Mouse (Mus musculus): ENCODE results near the gene Elmo1. TPM values are rescaled to one million over a fixed set of nuclear protein-coding genes. Genes with fewer than 3 reads are reported as not detected.
A peak's percentile ranks its signal among the peaks of the same experiment; 100 is the strongest.

Gene Elmo1
- polyA plus RNA-seq, 1 experiment = 1.7 TPM

DNA sequence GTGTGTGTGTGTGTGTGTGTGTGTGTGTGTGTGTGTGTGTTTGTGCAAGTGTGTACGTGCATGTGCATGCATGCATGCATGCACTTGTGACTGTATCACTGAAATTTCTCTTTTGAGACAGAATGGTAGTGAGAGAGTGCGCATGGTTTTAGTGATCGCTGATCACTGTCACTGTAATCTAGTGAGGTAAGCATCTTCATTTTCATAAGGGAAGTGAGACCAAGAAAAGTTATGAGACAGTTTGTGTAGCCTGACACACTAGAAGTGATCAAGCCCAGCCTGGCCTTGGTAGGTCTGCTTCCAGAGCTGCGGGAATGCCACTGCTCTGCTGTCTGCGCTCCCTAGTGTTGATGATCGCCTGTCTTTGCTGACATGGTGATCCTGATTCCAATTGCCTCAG is 122.3 kb downstream of the Elmo1 start:
- H3K27ac ChIP-seq (replicated peaks; ENCODE audit: low read depth, low read length) = no peak overlapping the region
- no peak overlapping the region for H3K4me3 ChIP-seq (ENCODE audit: insufficient read depth, low read depth, low read length)
- H3K4me1 ChIP-seq (ENCODE audit: control insufficient read depth, insufficient read depth, insufficient read length, low read length) = 0 out of 2 replicates have a peak, but pooled peaks cover 4% of the 10 kb centered on the region

DNA sequence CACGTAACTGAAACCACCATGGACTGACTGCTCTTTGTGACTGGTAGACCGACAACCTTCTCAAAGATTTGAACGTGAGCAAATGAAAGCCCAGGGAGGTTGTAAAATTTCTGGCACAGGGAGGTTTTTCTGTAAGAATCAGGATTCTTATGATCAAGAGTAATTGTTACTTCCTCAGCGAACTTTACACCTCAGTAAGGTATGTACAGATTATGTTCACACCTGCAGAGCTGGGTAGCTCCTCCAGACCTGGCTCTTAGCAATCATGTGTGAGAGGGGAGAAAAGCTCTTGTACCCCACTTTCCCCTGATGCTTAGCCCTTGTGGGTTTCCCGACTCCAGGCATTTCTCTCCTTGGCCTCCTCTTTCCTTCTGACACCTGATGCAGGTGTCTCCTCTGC is 123.5 kb downstream of the Elmo1 start:
- Histone ChIP-seq H3K4me3 (ENCODE audit: insufficient read depth, low read depth, low read length) (no peak overlapping the region), H3K27ac (replicated peaks; ENCODE audit: low read depth, low read length) (no peak overlapping the region), H3K4me1 (ENCODE audit: control insufficient read depth, insufficient read depth, insufficient read length, low read length) (no peaks in the 10 kb centered on the region)

DNA sequence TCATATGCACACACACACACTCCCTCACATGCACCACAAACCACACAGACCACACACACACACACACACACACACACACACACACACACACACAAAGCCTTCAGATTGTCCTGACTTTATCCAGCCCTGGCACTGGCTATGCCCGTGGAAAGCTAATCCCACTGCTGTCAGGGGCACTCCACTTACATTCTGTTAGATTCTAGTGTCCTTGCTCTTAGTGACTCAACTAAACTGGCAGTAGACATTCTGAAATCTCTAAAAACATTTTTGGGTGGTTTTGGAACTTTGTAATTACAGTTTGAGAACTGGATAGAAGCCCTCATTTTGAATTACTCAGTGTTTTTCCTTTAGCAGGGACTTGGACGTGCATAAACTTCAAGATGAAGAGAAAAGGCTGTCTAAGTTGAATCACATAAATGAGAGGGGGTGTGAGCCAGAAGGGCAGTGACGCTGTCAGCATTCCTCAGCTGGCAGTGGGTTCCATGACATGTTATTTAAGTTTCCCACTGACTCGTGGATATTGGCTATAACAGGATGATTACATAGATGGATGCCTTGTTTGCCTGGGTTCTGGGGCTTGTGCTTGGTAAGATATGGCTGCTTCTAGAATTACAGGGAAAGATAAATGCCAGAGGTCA is 127.2 kb downstream of the Elmo1 start:
- no peak overlapping the region for H3K4me3 ChIP-seq (ENCODE audit: insufficient read depth, low read depth, low read length)
- H3K27ac ChIP-seq (replicated peaks; ENCODE audit: low read depth, low read length) = no peak overlapping the region
- no peaks in the 10 kb centered on the region for H3K4me1 ChIP-seq (ENCODE audit: control insufficient read depth, insufficient read depth, insufficient read length, low read length)

DNA sequence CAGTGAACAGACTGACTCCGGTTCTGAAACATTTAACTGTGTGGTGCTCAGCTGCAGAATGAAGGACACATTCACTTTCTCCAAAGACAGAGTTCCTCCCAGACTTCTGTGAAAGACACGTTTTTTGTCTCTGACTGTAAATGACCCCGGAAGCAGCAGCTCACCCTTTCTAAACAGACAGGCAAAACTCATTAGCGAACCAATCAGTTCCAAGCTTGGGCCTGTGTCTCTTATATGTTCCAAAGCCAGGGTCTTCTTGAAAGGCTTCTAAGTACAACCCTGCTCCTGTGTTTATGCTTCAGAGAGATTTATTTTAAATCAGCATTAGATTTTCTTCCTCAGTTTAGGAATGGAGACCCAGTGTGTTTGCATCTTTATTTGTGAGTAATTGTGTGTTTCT is 127.7 kb downstream of the Elmo1 start:
- Histone ChIP-seq H3K4me3 (ENCODE audit: insufficient read depth, low read depth, low read length) (no peak overlapping the region), H3K27ac (replicated peaks; ENCODE audit: low read depth, low read length) (no peak overlapping the region), H3K4me1 (ENCODE audit: control insufficient read depth, insufficient read depth, insufficient read length, low read length) (no peaks in the 10 kb centered on the region)

DNA sequence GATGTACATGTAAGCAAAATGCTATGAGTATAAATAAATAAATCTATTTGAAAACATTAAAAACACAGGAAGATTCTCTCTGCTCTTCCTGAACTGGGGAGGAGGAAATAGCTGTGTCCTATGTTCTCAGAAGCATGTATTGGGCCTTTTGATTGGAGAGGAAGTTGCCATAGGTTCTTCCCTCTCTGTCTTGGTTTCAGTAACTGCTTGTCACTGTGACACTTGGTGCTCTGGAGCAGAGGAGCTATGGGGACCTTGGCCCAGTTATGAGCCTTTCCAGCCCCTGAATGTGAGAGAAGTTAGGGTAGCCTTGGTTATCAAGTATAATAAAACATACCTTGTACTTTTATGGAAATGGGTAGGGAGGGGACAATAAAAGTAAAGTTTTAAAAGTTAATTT is 130.0 kb downstream of the Elmo1 start:
- Histone ChIP-seq H3K27ac (replicated peaks; ENCODE audit: low read depth, low read length) (no peak overlapping the region), H3K4me3 (ENCODE audit: insufficient read depth, low read depth, low read length) (no peak overlapping the region), H3K4me1 (ENCODE audit: control insufficient read depth, insufficient read depth, insufficient read length, low read length) (no peaks in the 10 kb centered on the region)

DNA sequence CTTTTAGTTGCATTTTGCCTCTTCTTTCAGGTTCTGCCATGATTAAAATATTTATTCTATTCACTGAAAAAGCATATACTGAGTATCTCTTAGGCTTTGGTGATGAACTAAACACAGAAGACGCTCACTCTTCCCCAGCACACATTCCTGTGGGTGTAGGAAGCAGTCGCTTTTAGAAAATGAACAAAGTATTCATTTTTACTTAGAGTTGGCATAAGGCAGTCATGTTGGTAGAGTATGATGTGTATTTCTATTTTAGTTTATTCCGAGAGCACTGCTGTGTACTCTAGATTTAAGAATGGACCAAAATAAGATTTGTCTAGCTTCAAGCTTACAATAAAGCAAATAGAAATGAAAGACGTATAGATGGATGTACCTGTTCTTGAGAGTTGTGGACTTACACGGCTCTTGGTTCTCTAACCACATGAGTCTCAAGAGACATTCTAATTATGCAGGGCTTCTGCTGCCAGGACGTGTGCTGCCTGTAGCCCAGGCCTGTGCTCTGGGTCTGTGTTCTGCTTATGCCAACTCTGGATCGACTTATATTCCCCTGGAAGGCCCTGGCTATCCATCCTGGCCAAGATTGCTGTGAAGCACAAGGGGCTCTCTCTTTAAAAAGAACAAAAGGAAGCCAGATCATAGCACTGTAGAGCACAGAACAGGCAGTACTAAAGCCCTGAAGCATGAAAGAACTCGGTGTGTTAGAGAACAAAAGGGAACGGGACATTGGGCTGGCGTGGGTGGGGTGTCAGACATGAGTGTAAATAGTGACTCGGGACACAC is 137.7 kb downstream of the Elmo1 start:
- Histone ChIP-seq H3K27ac (replicated peaks; ENCODE audit: low read depth, low read length) (no peak overlapping the region), H3K4me1 (ENCODE audit: control insufficient read depth, insufficient read depth, insufficient read length, low read length) (peaks cover 11% of the 10 kb centered on the region; the same call in 1 of the 2 replicates), H3K4me3 (ENCODE audit: insufficient read depth, low read depth, low read length) (no peak overlapping the region)

DNA sequence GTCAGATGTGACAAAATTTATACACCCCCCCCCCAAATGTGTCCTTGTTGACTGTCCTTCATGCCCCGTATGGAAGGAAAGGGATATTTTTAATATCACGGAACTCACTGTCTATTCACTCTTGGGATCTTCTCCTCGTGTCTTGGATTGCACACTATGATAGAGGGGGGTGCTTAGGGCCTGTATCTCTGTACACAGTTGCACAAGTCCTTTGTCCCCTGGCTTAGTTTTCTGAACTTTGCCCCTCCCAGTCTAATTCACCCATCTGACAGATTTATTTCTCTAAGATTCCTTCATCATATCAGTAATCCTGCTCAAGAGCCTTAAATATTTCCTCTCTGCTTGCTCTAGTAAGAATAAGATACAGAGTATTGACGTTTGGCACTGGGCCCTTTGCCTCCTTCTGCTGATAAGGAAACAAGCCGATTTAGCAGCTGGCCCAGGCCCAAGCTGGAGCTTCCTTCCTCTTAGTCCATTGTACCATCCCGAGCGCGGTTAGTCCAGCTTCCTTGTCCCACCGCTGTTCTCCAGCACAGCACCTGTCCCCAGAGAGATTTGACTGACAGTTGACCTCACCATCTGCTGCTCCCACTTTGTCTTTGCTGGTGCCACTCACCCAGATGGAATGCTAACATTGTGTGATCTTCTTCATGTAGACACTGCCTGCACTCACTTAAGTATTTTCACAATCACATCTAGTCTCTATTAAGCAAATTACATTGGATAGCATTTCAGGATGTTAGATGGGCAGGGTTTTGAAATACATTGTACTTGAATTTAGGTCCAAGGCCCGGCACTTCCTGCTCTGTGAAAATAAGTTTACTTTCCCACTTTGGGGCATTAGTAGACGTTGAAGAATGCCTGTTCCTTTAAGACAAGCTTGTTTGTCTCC is 141.7 kb downstream of the Elmo1 start:
- peak overlapping the region; percentile 95 for H3K27ac ChIP-seq (replicated peaks; ENCODE audit: low read depth, low read length)
- H3K4me3 ChIP-seq (ENCODE audit: insufficient read depth, low read depth, low read length) = no peak overlapping the region
- H3K4me1 ChIP-seq (ENCODE audit: control insufficient read depth, insufficient read depth, insufficient read length, low read length) = peaks cover 17% of the 10 kb centered on the region

DNA sequence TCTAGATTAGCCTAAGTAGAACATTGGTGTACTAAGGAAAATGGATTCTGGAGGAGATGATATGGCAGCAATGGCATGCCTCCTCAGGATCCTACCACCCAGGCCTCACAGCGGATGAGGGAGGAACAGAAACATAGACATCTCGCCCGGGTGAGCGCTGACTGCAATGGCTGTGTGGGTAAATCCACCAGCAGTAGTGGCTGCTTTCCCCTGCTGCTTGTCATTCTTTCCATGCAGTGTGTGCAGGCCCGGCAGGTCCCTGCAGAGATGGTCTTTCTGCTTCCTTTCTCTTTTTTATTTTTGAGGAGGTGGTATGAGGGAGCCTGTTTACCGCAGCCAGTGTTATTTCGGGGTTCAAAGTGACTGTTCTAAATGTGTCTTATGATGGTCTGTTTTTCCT is 143.3 kb downstream of the Elmo1 start:
- Histone ChIP-seq H3K4me1 (ENCODE audit: control insufficient read depth, insufficient read depth, insufficient read length, low read length) (peaks cover 22% of the 10 kb centered on the region), H3K27ac (replicated peaks; ENCODE audit: low read depth, low read length) (0 out of 2 replicates have a peak overlapping the region, but pooled peaks have one; percentile 5), H3K4me3 (ENCODE audit: insufficient read depth, low read depth, low read length) (no peak overlapping the region)

DNA sequence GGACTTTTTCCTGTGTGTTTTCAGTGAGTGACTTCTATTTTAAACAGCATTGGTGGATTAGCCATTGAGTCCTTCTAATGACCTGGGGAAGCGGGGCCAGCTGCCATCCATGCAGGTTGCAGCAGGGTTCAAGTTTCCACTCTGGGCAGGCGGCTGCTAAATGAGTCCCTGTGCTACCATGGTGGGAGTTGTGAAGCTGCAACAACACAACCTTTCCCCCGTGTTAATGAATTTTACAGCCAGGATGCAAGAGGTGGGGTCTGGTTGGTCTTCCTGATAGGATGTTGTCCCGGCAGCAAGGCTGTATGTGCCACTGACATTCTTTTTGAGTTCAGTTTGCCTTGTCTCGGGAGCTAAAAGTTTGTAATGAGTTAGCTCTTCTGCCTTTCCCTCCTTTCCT is 147.2 kb downstream of the Elmo1 start:
- Histone ChIP-seq H3K4me3 (ENCODE audit: insufficient read depth, low read depth, low read length) (no peak overlapping the region), H3K4me1 (ENCODE audit: control insufficient read depth, insufficient read depth, insufficient read length, low read length) (peaks cover 16% of the 10 kb centered on the region), H3K27ac (replicated peaks; ENCODE audit: low read depth, low read length) (peak overlapping the region; percentile 90)

DNA sequence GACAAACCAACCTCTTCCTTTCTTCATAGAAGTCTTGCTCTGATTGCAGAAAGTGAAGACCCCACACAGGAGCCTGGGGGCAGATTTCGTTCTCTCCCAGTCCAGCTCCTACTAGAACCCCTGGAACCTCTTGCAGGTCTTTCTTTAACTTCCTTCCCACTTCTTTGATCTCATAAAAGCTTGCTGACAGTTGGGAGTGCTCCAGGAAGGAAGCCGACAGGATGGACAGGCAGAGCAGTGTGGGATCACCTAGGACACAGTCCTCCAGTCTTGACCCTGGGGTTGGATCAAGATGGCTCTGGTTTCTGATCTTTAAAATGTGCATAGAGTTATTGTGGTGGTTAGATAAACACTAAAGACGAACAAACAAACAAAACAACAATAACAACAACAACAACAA is 147.8 kb downstream of the Elmo1 start:
- Histone ChIP-seq H3K4me1 (ENCODE audit: control insufficient read depth, insufficient read depth, insufficient read length, low read length) (peaks cover 12% of the 10 kb centered on the region), H3K27ac (replicated peaks; ENCODE audit: low read depth, low read length) (peak overlapping the region; percentile 90), H3K4me3 (ENCODE audit: insufficient read depth, low read depth, low read length) (no peak overlapping the region)

DNA sequence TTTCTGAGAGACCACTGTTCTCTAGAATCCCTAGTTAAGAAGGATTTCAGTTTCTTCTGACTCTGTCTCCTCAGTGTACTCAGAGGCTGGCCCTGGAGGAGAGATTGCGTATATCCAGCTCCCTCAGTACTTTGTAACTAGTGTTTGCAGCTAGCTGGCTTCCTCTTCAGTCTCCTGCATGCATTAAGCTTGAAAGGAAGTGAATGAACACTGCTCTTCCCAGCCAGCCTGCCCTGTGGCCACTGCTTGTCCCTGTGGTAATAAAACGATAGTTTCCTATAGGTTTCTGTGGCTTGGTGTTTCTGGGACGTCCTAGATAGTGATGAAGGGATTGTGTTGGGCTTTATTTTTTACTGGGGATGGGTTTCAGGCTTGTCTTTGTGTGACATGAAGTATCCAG is 148.3 kb downstream of the Elmo1 start:
- Histone ChIP-seq H3K4me3 (ENCODE audit: insufficient read depth, low read depth, low read length) (no peak overlapping the region), H3K4me1 (ENCODE audit: control insufficient read depth, insufficient read depth, insufficient read length, low read length) (peaks cover 10% of the 10 kb centered on the region), H3K27ac (replicated peaks; ENCODE audit: low read depth, low read length) (peak overlapping the region; percentile 47)

DNA sequence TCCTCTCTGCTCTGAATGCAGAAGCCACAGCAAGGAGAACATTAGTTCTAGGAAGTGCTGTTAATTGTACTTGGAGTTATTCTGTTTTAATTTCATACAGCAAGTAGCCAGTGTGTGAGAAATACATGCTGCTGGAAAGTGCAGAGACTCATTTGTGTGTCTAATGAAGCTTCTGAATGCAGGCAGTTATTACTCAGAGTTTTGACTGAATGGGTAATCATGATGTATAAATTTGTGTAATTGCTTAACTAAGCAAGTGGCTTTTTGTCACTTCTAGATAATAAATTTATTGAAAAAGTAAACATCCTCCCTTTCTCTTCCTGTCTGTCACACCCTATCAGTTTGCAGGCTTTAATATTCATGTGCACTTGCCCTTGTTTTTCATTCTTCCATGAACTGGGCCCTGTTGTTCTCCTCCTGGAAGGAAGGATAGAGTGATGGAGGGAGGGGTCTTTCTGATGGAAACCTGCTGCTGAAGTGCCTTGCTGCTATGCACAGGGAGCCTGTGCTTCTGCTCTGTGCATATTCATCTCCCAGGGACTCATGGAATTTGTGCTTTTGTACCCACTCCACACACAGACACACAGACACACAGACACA is 159.8 kb downstream of the Elmo1 start:
- H3K4me1 ChIP-seq (ENCODE audit: control insufficient read depth, insufficient read depth, insufficient read length, low read length) = peaks cover 2% of the 10 kb centered on the region
- H3K27ac ChIP-seq (replicated peaks; ENCODE audit: low read depth, low read length) = no peak overlapping the region

DNA sequence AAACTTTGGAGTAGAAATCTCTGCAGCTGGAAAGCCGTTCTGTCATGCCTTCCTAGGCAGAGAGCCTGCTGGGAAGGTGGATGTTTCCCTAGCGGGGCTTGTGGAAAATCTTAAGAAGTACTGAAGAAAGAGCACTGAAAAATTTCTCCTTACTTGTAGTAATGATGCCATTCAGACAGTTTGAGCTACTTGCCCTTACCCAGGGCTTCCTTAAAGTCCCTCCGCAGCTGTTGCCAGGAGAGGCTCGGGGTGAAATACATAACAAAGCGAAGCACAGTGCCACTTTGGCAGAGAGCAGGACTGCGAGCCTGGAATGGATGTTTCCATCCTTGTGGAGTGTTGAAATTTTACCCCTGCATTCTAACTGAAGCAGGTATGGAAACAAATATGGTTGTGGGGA is 164.5 kb downstream of the Elmo1 start:
- H3K4me3 ChIP-seq (ENCODE audit: insufficient read depth, low read depth, low read length) = no peak overlapping the region
- peaks cover 11% of the 10 kb centered on the region for H3K4me1 ChIP-seq (ENCODE audit: control insufficient read depth, insufficient read depth, insufficient read length, low read length)
- H3K27ac ChIP-seq (replicated peaks; ENCODE audit: low read depth, low read length) = peak overlapping the region; percentile 26; the same call in 1 of the 2 replicates

More for the DNA sequence above, 159.8 kb downstream of the Elmo1 start:
- no peak overlapping the region for H3K4me3 ChIP-seq (ENCODE audit: insufficient read depth, low read depth, low read length)

DNA sequence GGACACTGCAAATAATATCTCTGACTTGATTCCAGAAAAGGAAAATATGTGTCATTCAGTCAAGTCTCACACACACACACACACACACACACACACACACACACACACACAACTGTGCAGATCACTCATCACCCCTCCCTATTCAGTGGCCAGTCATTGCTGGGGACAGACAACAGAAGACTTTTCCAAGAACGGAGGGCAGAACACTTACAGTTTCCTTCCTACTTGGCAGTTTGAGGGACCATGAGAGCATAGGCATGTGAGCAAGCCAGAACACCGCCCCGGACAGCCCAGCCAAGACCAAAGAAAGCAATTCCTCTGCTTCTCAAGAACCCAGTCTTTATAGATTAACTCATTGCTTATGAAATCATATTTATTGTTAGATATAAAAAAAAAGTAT is 165.0 kb downstream of the Elmo1 start:
- H3K4me3 ChIP-seq (ENCODE audit: insufficient read depth, low read depth, low read length) = no peak overlapping the region
- H3K4me1 ChIP-seq (ENCODE audit: control insufficient read depth, insufficient read depth, insufficient read length, low read length) = peaks cover 11% of the 10 kb centered on the region
- H3K27ac ChIP-seq (replicated peaks; ENCODE audit: low read depth, low read length) = peak overlapping the region; percentile 26; the same call in 1 of the 2 replicates

DNA sequence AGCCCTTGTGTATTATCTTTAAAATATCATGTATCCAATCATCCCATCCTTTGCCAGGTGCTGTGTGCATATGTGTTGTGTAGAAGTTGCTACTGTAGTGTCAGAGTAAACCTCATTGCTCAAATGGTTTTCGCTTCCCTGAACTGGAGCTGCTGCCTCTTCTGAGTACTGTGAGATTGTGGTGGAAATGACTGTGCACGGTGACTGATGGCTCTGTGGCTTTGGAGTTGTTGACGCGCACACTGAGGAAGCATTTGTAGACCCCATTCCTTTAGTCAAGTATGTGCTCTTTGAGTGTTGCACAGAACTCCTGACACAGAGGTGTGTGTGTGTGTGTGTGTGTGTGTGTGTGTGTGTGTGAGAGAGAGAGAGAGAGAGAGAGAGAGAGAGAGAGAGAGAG is 166.2 kb downstream of the Elmo1 start:
- Histone ChIP-seq H3K27ac (replicated peaks; ENCODE audit: low read depth, low read length) (no peak overlapping the region), H3K4me1 (ENCODE audit: control insufficient read depth, insufficient read depth, insufficient read length, low read length) (peaks cover 11% of the 10 kb centered on the region), H3K4me3 (ENCODE audit: insufficient read depth, low read depth, low read length) (no peak overlapping the region)
